Mouse (Mus musculus): ENCODE measurements at regions not wholly inside any gene's neighbourhood (a gene's known extent, or its start where the extent isn't known, plus 50 kb on each side); places are given as distances from the start of the nearest gene placed in this dataset.

DNA sequence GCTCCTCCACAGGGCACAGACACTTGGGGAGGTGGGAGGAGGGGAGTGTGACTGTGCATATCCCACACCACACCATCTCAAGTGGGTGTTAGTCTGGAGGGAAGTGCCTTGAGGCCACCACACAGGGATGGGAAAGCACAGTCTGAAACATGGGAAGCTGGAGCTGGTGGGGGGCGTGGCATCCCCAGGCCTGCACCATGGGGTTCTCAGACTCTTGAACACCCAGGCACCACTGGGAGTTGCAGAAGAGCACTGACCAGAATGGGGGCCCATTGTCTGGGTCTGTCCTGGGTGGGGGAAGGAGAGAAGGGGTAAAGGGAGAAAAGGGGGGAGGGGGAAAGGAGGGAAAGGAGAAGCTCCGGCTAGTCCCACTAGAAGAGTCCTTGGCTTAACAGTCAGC, 776.0 kb downstream of the Diaph3 start:
- Histone ChIP-seq H3K27me3 (ENCODE audit: insufficient read depth, low read length) (no peaks in the 10 kb centered on the region), H3K9ac (ENCODE audit: low read depth, low read length) (no peak overlapping the region), H3K4me2 (ENCODE audit: low read length) (no peak overlapping the region), H3K36me3 (ENCODE audit: insufficient read depth, low read length) (no peaks in the 10 kb centered on the region), H3K27ac (no peak overlapping the region), H3K9me3 (replicated peaks; ENCODE audit: low read length) (no peaks in the 10 kb centered on the region), H3K4me3 (replicated peaks; ENCODE audit: low read depth, low read length) (no peak overlapping the region), H3K4me1 (replicated peaks; ENCODE audit: insufficient read depth, low read length) (no peaks in the 10 kb centered on the region)
- no peak for TF ChIP-seq CTCF (IDR thresholded peaks at IDR 0.05; ENCODE audit: low read depth)
- DNase-seq (ENCODE audit: low spot score) (no peak), ATAC-seq (replicated peaks; ENCODE audit: low FRiP score, low read depth) (no peak)
- WGBS, result 94% methylated on average over 2 of the region's 2 CpGs

DNA sequence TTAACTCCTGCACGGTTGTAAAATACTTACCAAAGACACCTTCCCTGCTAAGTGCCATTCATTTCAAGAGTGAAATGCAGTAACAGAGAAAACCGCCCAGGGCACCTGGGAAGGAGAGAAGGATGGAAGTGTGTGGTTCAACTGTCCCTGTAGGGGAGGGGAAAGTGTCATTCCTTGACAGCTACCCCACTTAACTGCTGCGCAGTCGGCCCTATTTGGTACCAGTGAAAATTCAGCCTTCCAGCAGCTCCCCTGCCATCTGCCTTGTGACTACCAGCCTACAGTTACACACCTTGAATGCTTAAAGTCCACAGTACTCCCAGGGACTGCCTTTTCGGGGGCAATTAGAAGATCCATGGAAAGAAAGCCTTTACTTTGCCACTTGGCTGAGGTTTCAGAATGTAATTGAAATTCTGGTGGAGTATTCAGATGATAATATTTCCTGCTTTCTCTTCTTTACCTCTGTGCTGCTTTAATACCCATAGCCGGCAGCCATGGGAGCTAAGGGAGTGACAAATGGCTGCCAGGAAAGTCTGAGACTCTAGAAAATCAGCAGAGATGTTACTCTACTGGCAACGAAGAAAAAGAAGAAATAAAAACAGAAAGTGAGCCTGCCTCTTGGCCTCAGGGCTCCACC, 780.5 kb downstream of the Diaph3 start:
- ATAC-seq (replicated peaks; ENCODE audit: low FRiP score, low read depth) (no peak), DNase-seq (ENCODE audit: low spot score) (no peak)
- Histone ChIP-seq H3K4me2 (ENCODE audit: low read length) (no peak overlapping the region), H3K27ac (no peak overlapping the region), H3K27me3 (ENCODE audit: insufficient read depth, low read length) (no peaks in the 10 kb centered on the region), H3K36me3 (ENCODE audit: insufficient read depth, low read length) (no peaks in the 10 kb centered on the region), H3K4me1 (replicated peaks; ENCODE audit: insufficient read depth, low read length) (no peaks in the 10 kb centered on the region), H3K9me3 (replicated peaks; ENCODE audit: low read length) (no peaks in the 10 kb centered on the region), H3K4me3 (replicated peaks; ENCODE audit: low read depth, low read length) (no peak overlapping the region), H3K9ac (ENCODE audit: low read depth, low read length) (no peak overlapping the region)
- no peak for TF ChIP-seq CTCF (IDR thresholded peaks at IDR 0.05; ENCODE audit: low read depth)
- WGBS, result 37% methylated on average over 7 of the region's 7 CpGs

DNA sequence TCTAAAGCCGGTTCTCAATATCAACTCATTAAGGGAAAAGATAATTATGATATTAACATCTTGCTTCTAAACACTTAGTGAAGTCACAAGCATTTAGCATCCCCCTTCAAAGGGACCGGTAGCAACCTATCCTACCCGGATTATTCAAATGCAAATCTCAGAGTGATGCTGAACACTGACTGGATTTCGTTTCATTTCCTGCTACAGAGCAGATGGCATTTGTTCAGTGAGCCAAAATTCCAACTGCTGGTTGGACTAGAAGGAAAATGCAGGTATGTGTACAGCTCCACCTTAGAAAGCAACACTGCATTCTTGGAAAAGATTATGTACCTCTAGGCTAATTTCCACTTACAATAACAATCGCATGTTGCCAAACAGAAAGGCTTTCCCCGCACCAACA, 782.5 kb downstream of the Diaph3 start:
- 83% methylated on average over 6 of the region's 6 CpGs for WGBS
- no peak for DNase-seq (ENCODE audit: low spot score)
- H3K4me3 ChIP-seq (replicated peaks; ENCODE audit: low read depth, low read length), result no peak overlapping the region
- no peaks in the 10 kb centered on the region for H3K27me3 ChIP-seq (ENCODE audit: insufficient read depth, low read length)
- H3K9me3 ChIP-seq (replicated peaks; ENCODE audit: low read length), result no peaks in the 10 kb centered on the region
- no peaks in the 10 kb centered on the region for H3K36me3 ChIP-seq (ENCODE audit: insufficient read depth, low read length)
- no peak overlapping the region for H3K4me2 ChIP-seq (ENCODE audit: low read length)
- H3K4me1 ChIP-seq (replicated peaks; ENCODE audit: insufficient read depth, low read length), result no peaks in the 10 kb centered on the region
- no peak for TF ChIP-seq CTCF (IDR thresholded peaks at IDR 0.05; ENCODE audit: low read depth)
- no peak overlapping the region for H3K9ac ChIP-seq (ENCODE audit: low read depth, low read length)
- ATAC-seq (replicated peaks; ENCODE audit: low FRiP score, low read depth), result no peak
- no peak overlapping the region for H3K27ac ChIP-seq

DNA sequence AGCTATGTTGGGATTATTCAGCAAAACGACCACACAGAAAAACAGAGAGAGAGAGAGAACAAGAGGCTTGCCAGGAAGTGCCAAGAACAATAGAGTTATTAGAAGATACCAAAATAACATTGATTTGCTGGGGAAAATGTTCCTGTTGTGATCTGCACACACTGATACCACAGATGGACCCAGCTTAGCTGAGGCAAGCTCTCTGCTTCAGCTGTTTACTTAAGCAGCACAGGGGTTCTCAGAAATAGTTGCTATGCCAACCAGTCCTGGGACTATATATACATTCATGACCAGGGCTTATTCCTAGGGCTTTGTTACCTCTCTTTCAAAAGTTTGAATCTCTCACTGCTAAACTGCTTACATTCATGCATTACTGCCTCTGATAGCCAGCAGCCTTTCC, 790.5 kb downstream of the Diaph3 start:
- H3K36me3 ChIP-seq (ENCODE audit: insufficient read depth, low read length), result no peaks in the 10 kb centered on the region
- no peak for DNase-seq (ENCODE audit: low spot score)
- H3K4me2 ChIP-seq (ENCODE audit: low read length), result no peak overlapping the region
- no peak overlapping the region for H3K4me3 ChIP-seq (replicated peaks; ENCODE audit: low read depth, low read length)
- no peak overlapping the region for H3K27ac ChIP-seq
- no peaks in the 10 kb centered on the region for H3K4me1 ChIP-seq (replicated peaks; ENCODE audit: insufficient read depth, low read length)
- 40% methylated on average over 1 of the region's 1 CpGs for WGBS
- no peak for TF ChIP-seq CTCF (IDR thresholded peaks at IDR 0.05; ENCODE audit: low read depth)
- H3K27me3 ChIP-seq (ENCODE audit: insufficient read depth, low read length), result no peaks in the 10 kb centered on the region
- no peak overlapping the region for H3K9ac ChIP-seq (ENCODE audit: low read depth, low read length)
- H3K9me3 ChIP-seq (replicated peaks; ENCODE audit: low read length), result no peaks in the 10 kb centered on the region
- no peak for ATAC-seq (replicated peaks; ENCODE audit: low FRiP score, low read depth)

DNA sequence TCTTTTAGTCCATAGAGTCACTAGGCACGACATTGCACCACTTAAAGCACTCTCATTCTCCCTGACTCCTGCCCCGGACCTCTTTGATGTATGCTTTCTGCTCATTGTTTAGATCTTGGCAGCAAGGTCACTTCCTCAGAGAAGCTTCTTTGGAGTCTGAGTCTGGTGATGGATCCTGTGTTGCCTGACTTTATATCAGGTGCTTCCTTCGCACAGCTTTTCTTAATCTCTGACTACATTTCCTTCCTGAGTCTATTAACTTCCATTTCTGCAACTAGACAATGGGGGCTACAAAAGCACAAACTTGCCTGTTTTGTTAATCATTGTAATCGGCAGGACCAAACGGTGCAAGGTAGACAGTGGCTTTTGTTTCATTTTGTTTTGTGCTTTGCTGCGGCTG, 802.0 kb downstream of the Diaph3 start:
- no peaks in the 10 kb centered on the region for H3K27me3 ChIP-seq (ENCODE audit: insufficient read depth, low read length)
- 72% methylated on average over 6 of the region's 6 CpGs for WGBS
- no peak overlapping the region for H3K9ac ChIP-seq (ENCODE audit: low read depth, low read length)
- H3K9me3 ChIP-seq (replicated peaks; ENCODE audit: low read length), result no peaks in the 10 kb centered on the region
- H3K36me3 ChIP-seq (ENCODE audit: insufficient read depth, low read length), result no peaks in the 10 kb centered on the region
- ATAC-seq (replicated peaks; ENCODE audit: low FRiP score, low read depth) (no peak), DNase-seq (ENCODE audit: low spot score) (peak; percentile 67)
- H3K4me3 ChIP-seq (replicated peaks; ENCODE audit: low read depth, low read length), result no peak overlapping the region
- no peak overlapping the region for H3K4me2 ChIP-seq (ENCODE audit: low read length)
- no peak for TF ChIP-seq CTCF (IDR thresholded peaks at IDR 0.05; ENCODE audit: low read depth)
- no peaks in the 10 kb centered on the region for H3K4me1 ChIP-seq (replicated peaks; ENCODE audit: insufficient read depth, low read length)
- H3K27ac ChIP-seq, result no peak overlapping the region; the same call in 1 of the 2 replicates

DNA sequence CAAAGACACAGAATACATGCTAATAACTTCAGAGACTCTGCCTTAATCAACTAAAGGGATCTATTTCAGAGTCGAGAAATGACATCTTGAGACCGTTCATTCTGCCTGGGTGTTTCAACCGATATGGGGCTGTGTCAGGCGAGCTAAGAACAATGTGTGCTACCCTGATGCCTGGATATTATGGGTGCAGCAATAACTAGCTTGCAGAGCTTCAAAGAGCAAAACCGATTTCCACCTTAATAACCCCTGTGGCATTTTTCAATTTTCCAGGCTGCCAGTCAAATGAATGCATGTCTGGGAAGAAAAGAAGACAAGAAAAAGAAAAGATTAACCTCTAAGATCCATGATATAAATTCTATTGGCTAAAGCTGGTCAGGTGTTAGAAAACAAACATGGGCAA, 804.0 kb downstream of the Diaph3 start:
- Histone ChIP-seq H3K4me1 (replicated peaks; ENCODE audit: insufficient read depth, low read length) (no peaks in the 10 kb centered on the region), H3K27me3 (ENCODE audit: insufficient read depth, low read length) (no peaks in the 10 kb centered on the region), H3K4me2 (ENCODE audit: low read length) (no peak overlapping the region), H3K27ac (no peak overlapping the region), H3K4me3 (replicated peaks; ENCODE audit: low read depth, low read length) (no peak overlapping the region), H3K9ac (ENCODE audit: low read depth, low read length) (no peak overlapping the region), H3K36me3 (ENCODE audit: insufficient read depth, low read length) (no peaks in the 10 kb centered on the region), H3K9me3 (replicated peaks; ENCODE audit: low read length) (no peaks in the 10 kb centered on the region)
- 71% methylated on average over 5 of the region's 5 CpGs for WGBS
- ATAC-seq (replicated peaks; ENCODE audit: low FRiP score, low read depth) (no peak), DNase-seq (ENCODE audit: low spot score) (no peak)
- TF ChIP-seq CTCF (IDR thresholded peaks at IDR 0.05; ENCODE audit: low read depth), result no peak

DNA sequence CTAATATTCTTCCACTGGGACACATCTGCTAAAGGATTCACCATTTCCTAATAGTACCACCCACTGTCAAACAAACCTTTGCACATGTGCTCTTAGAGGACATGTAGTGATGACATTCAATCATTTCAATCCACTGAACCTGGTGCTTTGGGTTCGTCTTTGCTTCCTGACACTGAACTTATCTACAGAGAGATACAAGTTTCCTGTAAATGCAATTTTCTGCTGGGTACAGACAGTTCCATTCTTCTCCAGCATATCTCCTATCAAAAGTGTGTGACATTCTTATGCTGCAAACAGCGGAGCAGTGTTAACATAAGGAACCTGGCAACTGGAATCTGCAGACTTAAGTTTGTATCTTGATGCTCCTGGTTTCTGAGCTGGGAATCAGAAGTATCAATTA, 805.8 kb downstream of the Diaph3 start:
- no peaks in the 10 kb centered on the region for H3K27me3 ChIP-seq (ENCODE audit: insufficient read depth, low read length)
- H3K27ac ChIP-seq, result no peak overlapping the region
- ATAC-seq (replicated peaks; ENCODE audit: low FRiP score, low read depth) (no peak), DNase-seq (ENCODE audit: low spot score) (no peak)
- TF ChIP-seq CTCF (IDR thresholded peaks at IDR 0.05; ENCODE audit: low read depth), result no peak
- H3K4me2 ChIP-seq (ENCODE audit: low read length), result no peak overlapping the region
- no peak overlapping the region for H3K9ac ChIP-seq (ENCODE audit: low read depth, low read length)
- no peaks in the 10 kb centered on the region for H3K9me3 ChIP-seq (replicated peaks; ENCODE audit: low read length)
- H3K4me3 ChIP-seq (replicated peaks; ENCODE audit: low read depth, low read length), result no peak overlapping the region
- H3K36me3 ChIP-seq (ENCODE audit: insufficient read depth, low read length), result no peaks in the 10 kb centered on the region
- 80% methylated on average over 2 of the region's 2 CpGs for WGBS
- H3K4me1 ChIP-seq (replicated peaks; ENCODE audit: insufficient read depth, low read length), result no peaks in the 10 kb centered on the region
